Mouse (Mus musculus) stomach, postnatal 0 days (tissue): ENCODE measurements at regions not wholly inside any gene's neighbourhood (a gene's known extent, or its start where the extent isn't known, plus 50 kb on each side); places are given as distances from the start of the nearest gene placed in this dataset.
"Not testable (repeated sequence)": the region's sequence is repeated elsewhere in the genome, so short reads cannot be mapped to it uniquely, and the experiment has no call there.

ENCODE experiments used
- ATAC-seq: fragments of 200-750 bp; cut with Nextera tagmentation; 2 replicates; pipeline ENCODE4 v1.8.0; 2017; ENCODE audit not compliant: low FRiP score, low TSS enrichment
- DNase-seq: peaks from one replicate; pipeline ENCODE4 v3.0.0-alpha.2; 2016; ENCODE audit warnings: low spot score
- H3K27ac ChIP-seq: fragments of 300-500 bp; sonication (generic); replicated peaks from 2 replicates; pipeline ENCODE4 v1.5.1; 2014; ENCODE audit warnings: mild to moderate bottlenecking, control low read depth
- H3K27me3 ChIP-seq: fragments of 300-500 bp; sonication (generic); 2 replicates; pipeline ENCODE4 v1.6.1; 2014; ENCODE audit warnings: low read length; ENCODE audit not compliant: control insufficient read depth, insufficient read depth
- H3K36me3 ChIP-seq: fragments of 300-500 bp; sonication (generic); 2 replicates; pipeline ENCODE4 v1.6.1; 2014; ENCODE audit warnings: low read length, mixed read lengths; ENCODE audit not compliant: control insufficient read depth, insufficient read depth
- H3K4me1 ChIP-seq: fragments of 300-500 bp; sonication (generic); replicated peaks from 2 replicates; pipeline ENCODE4 v1.6.1; 2014; ENCODE audit warnings: antibody characterized with exemption; ENCODE audit not compliant: control insufficient read depth, insufficient read depth
- H3K4me2 ChIP-seq: fragments of 300-500 bp; sonication (generic); replicated peaks from 2 replicates; pipeline ENCODE4 v1.6.1; 2014; ENCODE audit warnings: low read depth, mild to moderate bottlenecking, control low read depth, moderate library complexity
- H3K4me3 ChIP-seq: fragments of 300-500 bp; sonication (generic); 2 replicates; pipeline ENCODE4 v1.5.1; 2014; ENCODE audit warnings: low read depth, low read length, control low read depth
- H3K9ac ChIP-seq: fragments of 300-500 bp; sonication (generic); 2 replicates; pipeline ENCODE4 v1.6.1; 2014; ENCODE audit warnings: mild to moderate bottlenecking, low read length, control low read depth, mixed read lengths
- H3K9me3 ChIP-seq: fragments of 300-500 bp; sonication (generic); 2 replicates; pipeline ENCODE4 v1.6.1; 2016; ENCODE audit warnings: low read length; ENCODE audit not compliant: control insufficient read depth
- CTCF ChIP-seq: IDR thresholded peaks from 2 replicates; pipeline ENCODE4 v1.5.1; 2016; ENCODE audit warnings: antibody characterized with exemption, low read depth, mild to moderate bottlenecking, moderate library complexity
- EP300 ChIP-seq: optimal IDR thresholded peaks from 2 replicates; pipeline ENCODE3; 2016; ENCODE audit warnings: antibody characterized with exemption
- WGBS: fragments of 180-500 bp; shearing (Covaris S2); extraction: QIAGEN DNeasy Blood & Tissue Kit; methylation state at CpG from one replicate; pipeline ENCODE4 v1.1.7; 2014; 5-methylcytosine and 5-hydroxymethylcytosine counted together

- TF ChIP-seq CTCF (no peak), EP300 (no peak)
- H3K36me3 ChIP-seq, result no peaks in the 10 kb centered on the region
- peaks cover 10% of the 10 kb centered on the region for H3K4me1 ChIP-seq
- H3K9me3 ChIP-seq, result no peaks in the 10 kb centered on the region
- no peak overlapping the region for H3K9ac ChIP-seq
- DNase-seq (no peak), ATAC-seq (no peak)
- no peak overlapping the region for H3K27ac ChIP-seq
- no peaks in the 10 kb centered on the region for H3K27me3 ChIP-seq
- H3K4me3 ChIP-seq, result no peak overlapping the region
- no peak overlapping the region for H3K4me2 ChIP-seq
- 91% methylated on average over 5 of the region's 5 CpGs for WGBS
Observed at GRCm38 (mm10) chr5:64697466-64697865, 105.7 kb upstream of the Klf3 start.

DNA sequence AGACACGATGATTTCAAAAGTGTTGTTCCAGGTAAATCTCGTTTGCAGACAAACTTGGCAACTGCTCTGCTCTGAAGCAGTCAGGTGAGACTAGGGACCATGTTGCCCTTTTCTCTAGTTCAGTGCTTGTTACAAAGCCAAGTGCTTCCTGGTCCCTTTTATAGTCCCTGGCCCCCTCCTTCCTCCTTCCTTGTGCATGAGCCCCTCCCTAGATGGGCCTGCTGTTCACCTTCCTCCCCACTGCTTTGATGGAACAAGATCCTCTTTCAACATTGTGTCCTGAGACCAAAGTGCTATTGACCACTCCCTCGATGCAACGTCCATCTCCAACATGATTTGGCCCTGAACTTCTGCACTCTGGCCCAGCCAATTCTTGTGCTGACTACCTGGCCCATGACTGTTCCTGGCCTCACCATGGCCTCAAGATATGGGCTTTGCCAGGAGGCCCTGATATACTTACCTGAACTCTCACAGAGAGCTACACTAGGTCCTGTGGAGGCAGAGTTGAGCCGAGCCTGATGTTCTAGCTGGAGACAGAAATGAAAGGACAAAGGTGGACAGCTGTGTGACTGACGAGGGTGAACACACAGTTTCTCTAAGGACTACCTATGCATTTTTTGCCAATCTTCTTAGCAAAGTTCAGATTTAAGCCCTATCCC, 104.6 kb upstream of the Klf3 start:
- H3K9ac ChIP-seq, result no peak overlapping the region
- ATAC-seq (peak; percentile 63), DNase-seq (no peak)
- peak overlapping the region; percentile 63; the same call in 1 of the 2 replicates for H3K27ac ChIP-seq
- WGBS, result 76% methylated on average over 6 of the region's 6 CpGs
- no peaks in the 10 kb centered on the region for H3K9me3 ChIP-seq
- H3K4me1 ChIP-seq, result peaks cover 15% of the 10 kb centered on the region
- no peaks in the 10 kb centered on the region for H3K27me3 ChIP-seq
- H3K36me3 ChIP-seq, result no peaks in the 10 kb centered on the region
- TF ChIP-seq CTCF, result no peak
- H3K4me2 ChIP-seq, result no peak overlapping the region
- H3K4me3 ChIP-seq, result no peak overlapping the region

DNA sequence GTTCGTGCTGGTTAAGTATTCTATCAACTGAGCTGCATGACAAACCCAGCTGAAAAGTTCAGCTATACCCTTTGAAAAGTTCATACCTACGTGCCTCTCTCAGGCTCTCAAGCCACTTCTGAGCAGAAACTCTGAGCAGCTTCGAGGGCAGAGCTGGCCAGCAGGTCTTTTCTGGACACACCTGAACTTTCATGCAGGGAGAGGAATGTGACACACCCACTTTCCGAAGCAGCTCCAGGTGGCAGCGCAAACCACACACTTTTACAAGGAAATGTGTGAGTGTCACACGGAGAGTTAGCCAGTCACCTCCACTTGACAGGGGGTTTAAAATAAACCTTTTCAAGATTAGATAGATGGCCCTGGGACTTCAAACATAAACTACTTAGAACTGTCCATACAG, 103.2 kb upstream of the Klf3 start:
- H3K9ac ChIP-seq, result no peak overlapping the region
- WGBS, result 49% methylated on average over 6 of the region's 6 CpGs
- no peaks in the 10 kb centered on the region for H3K27me3 ChIP-seq
- TF ChIP-seq EP300 (no peak), CTCF (peak; percentile 11; the same call in 1 of the 2 replicates)
- no peaks in the 10 kb centered on the region for H3K36me3 ChIP-seq
- H3K4me1 ChIP-seq, result peaks cover 15% of the 10 kb centered on the region
- ATAC-seq (peak; percentile 49), DNase-seq (peak; percentile 74)
- no peaks in the 10 kb centered on the region for H3K9me3 ChIP-seq
- H3K4me3 ChIP-seq, result no peak overlapping the region
- H3K4me2 ChIP-seq, result no peak overlapping the region
- peak overlapping the region; percentile 50 for H3K27ac ChIP-seq

- H3K36me3 ChIP-seq, result no peaks in the 10 kb centered on the region
- DNase-seq (no peak), ATAC-seq (no peak)
- H3K27ac ChIP-seq, result peak overlapping the region; percentile 94
- H3K4me3 ChIP-seq, result no peak overlapping the region
- TF ChIP-seq CTCF, result no peak
- no peak for TF ChIP-seq EP300
- no peaks in the 10 kb centered on the region for H3K27me3 ChIP-seq
- 45% methylated on average over 14 of the region's 14 CpGs for WGBS
- peak overlapping the region; percentile 43 for H3K9ac ChIP-seq
- H3K9me3 ChIP-seq, result no peaks in the 10 kb centered on the region
- peaks cover 15% of the 10 kb centered on the region for H3K4me1 ChIP-seq
- peak overlapping the region; percentile 48 for H3K4me2 ChIP-seq
Observed at GRCm38 (mm10) chr5:64701219-64701779, 101.9 kb upstream of the Klf3 start.

- Histone ChIP-seq H3K9me3 (no peaks in the 10 kb centered on the region), H3K9ac (peak overlapping the region; percentile 43), H3K4me2 (peak overlapping the region; percentile 48), H3K36me3 (no peaks in the 10 kb centered on the region), H3K4me3 (0 out of 2 replicates have a peak overlapping the region, but pooled peaks have one; percentile 5), H3K4me1 (peaks cover 15% of the 10 kb centered on the region), H3K27ac (peak overlapping the region; percentile 94), H3K27me3 (no peaks in the 10 kb centered on the region)
- no peak for TF ChIP-seq CTCF
- no peak for TF ChIP-seq EP300
- DNase-seq (peak; percentile 75), ATAC-seq (peak; percentile 78)
- WGBS, result 6% methylated on average over 7 of the region's 7 CpGs
Observed at GRCm38 (mm10) chr5:64701780-64702231, 101.4 kb upstream of the Klf3 start.

- WGBS, result 50% methylated on average over 1 of the region's 1 CpGs
- H3K27me3 ChIP-seq, H3K36me3 ChIP-seq, DNase-seq, H3K4me2 ChIP-seq, H3K9ac ChIP-seq, H3K4me3 ChIP-seq, ATAC-seq, H3K27ac ChIP-seq, H3K9me3 ChIP-seq: not testable (repeated sequence)
- peaks cover 15% of the 10 kb centered on the region for H3K4me1 ChIP-seq
Observed at GRCm38 (mm10) chr5:64702404-64702803, 100.8 kb upstream of the Klf3 start.
